Mouse (Mus musculus) ovary, postnatal 36 days (tissue): ENCODE measurements at regions not wholly inside any gene's neighbourhood (a gene's known extent, or its start where the extent isn't known, plus 50 kb on each side); places are given as distances from the start of the nearest gene placed in this dataset.

ENCODE experiments used
- DNase-seq: peaks from one replicate; pipeline ENCODE4 v3.0.0; 2022; ENCODE audit warnings: low spot score, mixed read lengths

DNA sequence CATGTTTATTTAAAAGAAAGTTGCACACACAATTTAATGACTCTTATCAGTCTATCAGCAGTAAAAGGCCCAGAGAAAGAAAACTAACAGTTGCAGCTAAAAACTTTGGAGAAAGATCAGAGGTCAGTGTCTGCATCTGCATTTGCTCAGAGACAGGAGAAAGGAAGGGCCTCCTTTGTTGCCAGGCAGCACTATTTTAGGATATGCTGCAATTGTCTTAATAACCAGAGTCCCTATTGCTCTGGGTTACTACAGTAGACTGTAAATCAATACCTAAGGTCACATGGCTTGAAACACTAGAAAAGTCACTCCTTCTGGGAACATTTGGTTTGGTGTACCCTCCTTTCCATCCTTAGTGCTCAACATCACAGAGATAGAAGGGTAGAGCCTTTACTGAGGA, 175.7 kb downstream of the Hdgfl1 start:
- no peak for DNase-seq

DNA sequence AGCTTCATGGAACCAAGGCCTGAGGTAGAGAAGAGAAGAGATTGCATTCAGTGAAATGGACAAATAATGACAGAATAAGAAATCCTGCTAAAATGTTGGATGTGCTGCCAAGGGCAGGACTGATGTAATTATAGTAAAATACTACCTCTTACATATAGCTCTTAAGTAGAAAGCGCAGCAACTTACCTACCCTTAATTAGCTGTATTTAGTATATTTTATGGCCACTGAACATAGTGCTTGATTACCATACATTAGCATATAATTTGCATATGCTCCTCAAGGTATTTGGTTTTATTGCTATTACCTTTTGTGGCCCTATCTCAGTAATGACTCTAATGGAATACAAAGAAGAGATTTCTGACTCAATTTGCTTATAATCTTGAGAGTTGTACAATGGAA, 176.2 kb downstream of the Hdgfl1 start:
- no peak for DNase-seq

DNA sequence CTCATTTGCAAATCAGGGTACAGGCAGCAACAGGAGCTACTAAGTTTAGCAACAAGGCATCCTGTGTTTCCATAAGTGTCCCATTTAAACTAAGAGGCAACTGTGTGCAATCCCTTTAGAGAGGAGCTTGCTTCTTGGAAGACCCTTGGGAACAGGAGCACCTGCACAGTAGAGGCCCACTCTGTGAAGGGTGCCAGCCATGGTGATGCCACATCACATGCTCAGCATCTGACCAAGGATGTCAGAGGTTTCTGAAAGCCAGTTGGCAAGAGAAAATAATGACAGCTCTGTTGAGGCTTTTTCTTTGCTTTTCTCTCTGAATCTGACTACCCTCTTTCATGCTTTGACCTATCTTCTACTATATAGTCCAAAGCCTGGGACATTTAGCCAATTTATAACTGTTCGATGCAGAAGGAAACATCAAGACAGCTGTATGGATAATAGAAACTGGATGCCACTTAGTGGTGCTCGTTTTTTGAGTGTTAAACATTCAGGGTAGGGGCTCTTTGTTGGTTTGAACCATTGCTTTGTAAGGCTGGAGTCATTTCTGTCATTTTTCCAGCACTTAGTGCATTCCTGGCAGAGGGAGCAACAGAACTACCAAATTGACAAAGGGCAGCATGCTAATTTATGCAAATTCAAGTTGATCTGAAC, 193.9 kb downstream of the Hdgfl1 start:
- no peak for DNase-seq

DNA sequence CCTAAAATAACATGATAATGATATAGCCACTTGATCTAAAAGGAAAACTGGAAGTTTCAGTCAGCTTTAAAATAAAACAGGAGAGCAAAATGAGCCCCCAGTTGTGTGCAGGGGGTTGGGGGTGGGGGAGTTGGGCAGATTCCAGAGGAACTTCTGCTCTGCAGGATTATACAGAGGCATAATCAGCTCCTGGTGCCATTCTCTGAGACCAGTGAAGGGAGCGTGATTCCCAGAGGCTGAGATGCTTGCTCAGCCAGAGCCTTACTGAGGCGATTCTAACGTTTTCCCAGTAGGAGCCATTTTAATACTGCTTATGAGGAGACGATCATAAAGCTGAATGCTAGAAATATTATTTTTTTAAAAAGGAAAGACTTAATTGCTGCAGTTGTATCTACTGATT, 200.5 kb downstream of the Hdgfl1 start:
- no peak for DNase-seq

DNA sequence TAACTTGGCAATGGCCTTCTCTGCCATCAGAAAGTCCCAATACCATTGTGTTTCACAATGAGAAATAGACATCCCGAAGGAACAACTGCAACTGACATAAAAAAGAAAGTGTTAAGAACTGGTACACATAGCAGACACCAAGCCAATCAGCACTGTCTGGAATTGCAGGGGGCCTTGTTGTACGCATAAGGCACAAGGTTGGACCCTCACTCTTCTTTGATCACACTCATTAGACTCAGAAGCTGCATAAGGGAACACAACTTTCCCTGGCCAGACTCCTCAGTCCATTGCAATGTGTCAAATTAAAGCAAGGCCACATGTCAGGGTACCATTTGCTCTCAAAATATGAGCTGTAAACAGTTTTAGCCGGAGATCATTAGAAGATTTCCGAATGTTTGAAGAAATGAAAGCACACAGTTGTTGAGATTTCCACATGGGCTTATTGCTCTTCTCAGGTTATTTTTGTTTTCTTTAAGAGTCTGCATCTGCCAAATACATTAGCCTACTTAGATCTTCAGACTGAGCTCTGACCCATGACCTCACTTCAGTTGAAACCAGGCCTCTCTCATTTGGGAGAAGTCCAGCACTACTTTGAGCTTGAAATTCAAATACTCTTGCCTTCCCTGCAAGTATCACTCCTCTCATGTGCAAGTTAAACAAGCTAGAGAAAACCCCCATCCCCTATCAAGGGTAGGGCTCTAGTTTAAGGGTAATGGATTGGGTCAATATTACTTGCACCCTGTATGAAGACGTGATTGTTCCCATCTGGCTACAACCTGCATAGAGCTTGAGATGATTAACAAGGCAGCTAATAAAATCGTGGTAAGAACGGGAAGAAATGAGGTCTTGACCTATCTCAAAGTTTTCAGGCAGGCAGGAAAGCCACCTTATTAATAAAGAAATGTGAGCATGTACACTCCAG, 204.8 kb downstream of the Hdgfl1 start:
- DNase-seq: no peak

DNA sequence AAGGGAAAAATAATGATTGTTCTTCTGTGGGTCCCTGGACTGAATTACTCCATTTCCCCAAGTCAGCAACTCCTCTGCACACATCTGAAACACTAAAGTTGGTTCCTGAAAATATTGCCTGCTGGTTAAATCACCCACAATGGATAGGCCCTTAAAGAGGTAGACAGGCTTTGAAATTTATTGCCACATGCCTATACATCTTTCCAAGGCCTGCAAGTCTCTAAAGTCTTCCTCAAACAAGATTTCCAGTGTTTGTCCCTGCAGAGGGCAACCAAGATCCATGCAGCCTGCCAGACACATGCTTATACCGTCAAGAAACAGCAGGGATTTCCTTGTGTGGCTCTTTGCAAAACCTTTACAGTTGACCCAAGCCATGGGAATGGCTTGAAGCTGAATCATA, 211.6 kb downstream of the Hdgfl1 start:
- no peak for DNase-seq

DNA sequence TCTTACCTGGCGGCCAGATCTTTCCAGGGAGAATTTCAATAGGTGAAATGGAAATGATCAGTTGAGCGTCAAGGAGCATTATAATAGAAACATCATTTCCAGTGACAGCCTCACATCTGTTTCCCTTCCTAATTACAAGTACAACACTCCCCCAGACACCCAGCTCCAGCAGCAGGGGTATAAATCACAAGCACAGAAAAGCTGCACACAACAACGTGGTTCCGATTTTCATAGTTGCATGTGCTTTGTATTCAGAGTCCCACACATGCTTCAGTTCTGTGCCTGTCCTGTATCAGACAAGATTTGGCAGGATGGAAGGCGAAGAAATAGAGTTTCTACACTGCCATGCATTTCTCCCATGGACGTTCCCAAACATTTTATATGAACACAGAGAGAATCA, 215.7 kb downstream of the Hdgfl1 start:
- no peak for DNase-seq

DNA sequence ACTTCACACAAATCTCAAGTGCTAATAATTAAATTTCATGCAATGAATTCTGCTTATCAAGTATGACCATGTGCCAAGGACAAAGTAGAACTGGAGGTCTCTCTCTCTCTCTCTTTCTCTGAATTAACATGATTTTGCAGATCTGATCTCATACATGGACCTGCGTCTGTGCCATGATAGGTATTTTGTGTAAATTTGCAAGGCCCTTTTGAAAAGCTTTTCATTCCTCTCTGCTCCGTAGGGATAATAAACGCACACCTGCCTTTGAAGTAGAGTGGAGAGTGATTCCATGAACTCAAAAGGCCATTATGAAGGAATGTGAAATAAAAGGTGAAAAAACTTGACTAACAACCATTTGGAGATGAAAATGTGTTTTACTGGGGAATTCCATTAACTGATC, 217.8 kb downstream of the Hdgfl1 start:
- no peak for DNase-seq

DNA sequence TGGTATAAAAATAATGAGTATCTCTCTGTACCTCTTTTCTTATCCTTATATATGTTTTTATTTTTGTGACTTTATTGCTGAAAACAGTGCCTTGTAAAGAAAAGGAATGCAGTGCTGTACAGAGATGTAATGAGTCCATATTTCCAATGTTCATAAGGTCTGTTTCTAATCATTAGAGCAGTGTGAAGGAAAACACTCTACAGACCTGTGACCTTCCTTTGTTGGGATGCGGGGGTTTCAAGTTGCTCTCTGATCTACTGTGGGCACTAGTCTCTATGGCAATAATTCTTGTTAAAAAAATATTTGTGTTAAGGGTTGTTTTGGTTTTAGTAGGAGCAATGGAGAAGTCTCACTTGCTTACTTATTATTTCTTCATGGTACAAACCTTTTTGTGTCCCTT, 231.0 kb downstream of the Hdgfl1 start:
- DNase-seq: no peak

DNA sequence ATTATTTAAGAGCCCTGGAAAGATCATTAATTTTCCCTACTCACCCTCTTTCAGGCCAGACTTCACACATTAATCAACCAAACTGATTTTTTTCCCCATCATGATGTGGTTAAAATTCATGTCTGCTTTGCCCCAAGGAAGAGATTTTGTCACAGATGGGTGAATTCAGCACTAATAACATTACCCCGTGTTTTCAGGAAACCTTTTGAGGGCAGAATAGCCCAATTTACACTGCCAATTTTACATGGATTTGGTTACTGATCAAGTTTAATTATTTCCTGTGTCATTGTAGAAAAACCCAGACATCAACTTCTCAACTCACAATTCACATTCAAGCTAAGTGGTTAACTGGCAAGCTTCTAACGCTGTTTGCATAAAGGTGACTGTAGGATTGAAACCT, 233.4 kb downstream of the Hdgfl1 start:
- DNase-seq: no peak

DNA sequence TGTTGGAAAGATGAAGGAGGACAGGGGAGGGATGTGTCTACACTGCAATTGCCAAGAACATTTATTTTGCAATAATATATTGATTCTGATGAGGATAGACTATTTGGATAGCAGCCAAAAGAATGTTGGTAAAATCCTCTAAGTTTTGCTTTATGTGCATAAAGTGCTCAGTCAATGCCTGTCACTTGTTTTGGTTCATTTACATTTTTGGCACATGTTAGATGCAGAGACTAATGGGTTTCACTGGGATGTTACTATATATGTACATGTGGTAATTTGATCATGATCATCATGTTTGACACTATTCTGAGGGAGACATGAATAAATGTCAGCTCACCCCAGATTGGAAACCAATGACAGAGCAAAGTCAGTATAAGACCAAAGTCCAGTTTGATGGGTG, 237.2 kb downstream of the Hdgfl1 start:
- no peak for DNase-seq

DNA sequence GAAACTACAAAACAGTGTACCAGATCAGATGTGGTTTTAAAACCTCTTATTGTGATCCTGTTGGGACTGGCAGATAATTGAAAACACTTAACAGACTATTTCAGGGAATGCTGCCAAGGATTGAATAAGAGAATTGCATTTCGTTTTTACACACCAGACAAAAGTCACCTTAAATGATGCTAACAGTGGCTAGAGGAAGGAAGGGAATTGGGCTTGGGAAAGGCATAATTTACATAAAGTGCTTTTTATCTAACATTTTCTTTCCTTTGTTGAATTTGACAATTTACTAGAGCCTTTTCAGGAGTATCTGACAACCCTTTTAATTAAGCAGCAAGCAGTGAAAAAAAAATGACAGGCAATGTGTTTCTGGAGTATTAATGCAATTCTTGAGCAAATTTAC, 250.9 kb downstream of the Hdgfl1 start:
- DNase-seq: no peak

DNA sequence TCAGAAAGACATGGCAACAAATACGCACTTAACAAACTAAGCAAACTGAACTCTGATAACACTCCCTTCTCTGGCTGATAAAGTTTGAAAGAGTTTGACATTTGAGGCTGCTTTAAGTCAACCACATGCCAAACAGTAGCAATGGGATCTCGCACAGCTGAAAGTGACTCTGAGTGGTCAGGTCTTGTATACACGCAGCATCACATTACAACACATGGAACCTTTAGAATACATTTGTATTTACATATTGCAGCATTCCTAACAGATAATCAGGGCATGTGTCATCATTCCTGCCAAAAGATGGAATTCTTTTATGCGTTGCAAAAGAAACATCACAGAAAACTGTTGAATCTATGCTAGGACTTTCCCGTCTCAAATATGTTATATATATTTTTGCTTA, 251.5 kb downstream of the Hdgfl1 start:
- DNase-seq: no peak

DNA sequence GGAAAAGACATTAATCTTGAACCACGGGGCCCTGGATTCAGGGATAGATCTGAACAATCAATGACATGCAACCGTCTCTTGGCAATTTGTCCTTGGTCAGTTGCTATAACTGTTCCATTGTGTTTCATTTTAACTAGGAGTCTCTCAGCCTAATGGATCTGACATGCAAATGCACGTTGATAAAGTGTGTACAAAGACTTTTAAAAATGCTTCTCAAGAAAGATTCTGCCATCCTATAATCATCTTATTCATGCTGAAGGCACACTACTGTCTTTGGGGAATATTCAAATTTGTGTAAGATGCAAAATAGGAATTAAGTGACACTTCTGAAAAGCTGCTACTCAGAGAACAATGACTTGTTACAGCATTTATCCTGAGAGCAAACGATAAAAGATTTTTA, 252.3 kb downstream of the Hdgfl1 start:
- DNase-seq: no peak

DNA sequence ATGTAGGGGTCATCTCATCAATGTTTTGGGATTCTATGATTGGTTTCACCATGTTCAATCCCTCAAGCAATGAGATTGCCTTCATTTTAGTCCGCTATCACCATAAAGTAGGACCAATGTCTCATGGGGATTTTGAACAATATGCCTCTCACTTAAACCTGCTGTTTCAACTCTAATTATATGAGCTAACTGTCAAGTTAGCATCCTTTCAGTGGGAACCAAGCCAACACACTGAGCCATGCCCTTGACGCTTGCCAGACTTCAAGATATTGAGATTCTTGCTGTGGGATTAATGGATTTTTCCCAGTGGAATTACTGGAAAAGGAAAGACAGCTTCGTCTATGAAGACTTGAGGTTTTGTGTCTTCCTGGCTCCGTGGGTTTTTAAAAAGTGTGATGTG, 259.5 kb downstream of the Hdgfl1 start:
- DNase-seq: no peak

DNA sequence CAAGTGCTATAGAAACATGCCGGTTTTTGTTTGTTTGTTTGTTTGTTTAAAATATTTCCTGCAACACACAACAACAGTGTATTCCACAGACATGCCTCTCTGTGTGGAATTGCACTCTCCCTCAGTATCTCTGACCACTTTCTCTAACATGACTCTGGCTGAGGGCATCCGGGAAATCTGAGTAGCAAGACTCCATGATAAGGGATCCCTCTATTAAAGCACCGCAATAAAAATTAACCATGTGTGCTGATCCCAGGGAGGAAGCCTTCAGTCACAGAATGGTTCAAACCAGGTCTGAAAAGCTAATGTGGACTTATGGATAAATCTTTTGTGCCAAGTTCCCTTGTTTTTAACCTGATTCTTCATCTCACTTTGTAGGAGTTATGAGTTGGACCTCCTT, 260.1 kb downstream of the Hdgfl1 start:
- DNase-seq: no peak

DNA sequence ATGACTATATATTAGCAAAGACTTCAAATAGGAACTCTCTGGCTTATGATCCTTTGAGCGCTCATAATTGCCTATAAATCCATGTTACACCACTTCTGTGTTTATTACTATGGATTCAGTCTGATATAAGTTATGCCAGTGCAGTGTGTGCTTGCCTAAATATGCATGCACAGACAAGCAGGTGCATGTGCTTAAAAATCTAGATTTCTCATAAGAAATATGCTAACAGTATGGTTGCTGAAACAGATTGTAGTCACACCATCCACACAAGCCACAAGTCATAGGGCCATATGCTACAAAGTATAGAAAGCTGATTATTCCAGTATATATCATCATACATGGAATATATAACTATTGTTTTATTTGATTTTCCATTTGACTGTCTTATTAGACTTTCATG, 266.2 kb downstream of the Hdgfl1 start:
- DNase-seq: no peak

DNA sequence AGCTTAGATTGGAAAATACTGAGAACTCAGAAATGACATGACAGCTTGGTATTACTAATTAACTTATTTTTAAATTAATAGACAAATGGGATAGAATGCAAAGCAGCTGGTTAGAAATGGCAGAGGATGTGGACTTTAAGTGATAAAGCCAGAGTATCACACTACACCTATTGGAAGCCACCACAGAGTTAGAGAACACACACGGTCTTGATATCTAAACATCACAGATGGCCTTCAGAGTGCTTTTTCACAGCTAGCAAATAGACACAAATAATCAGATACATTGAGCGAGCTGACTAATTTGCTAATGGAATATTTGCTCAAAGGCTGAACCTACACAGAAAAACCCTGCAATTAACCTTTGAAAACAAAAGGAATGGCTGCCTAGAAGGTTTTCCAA, 272.9 kb downstream of the Hdgfl1 start:
- no peak for DNase-seq

DNA sequence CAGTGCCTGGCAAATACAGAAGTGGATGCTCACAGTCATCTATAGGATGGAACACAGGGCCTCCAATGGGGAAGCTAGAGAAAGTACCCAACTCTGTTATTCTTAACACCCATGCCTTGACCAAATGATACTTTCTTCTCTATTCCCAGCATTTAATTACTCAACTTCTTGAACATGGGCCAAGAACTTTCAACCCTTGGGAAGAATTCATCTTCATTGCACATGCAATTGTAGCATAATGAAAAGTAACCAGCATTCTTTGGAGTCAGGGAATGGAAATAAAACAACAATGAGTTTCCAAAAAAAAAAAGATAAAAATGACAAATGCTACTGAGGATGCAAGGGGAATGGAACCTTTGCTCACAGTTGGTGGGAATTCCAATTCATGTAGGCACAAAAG, 274.1 kb downstream of the Hdgfl1 start:
- DNase-seq: no peak

DNA sequence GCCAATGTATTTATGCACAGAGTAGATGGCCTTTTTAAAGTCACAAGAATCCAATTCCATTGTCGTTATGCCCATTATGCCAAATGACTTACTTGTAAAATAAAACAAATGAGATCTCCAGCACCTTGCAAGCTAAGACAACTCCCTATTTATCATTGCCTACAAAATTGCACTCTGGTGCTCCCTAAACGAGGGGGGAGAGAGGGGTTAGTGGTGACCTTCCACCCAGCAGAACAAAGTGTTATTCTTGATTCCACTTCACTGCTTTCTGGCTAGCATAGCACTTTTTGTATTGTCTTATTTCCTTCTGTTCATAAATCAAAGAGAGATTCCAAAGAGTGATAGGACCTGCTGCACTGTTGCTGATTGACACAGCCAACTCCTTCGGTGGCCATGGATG, 300.6 kb downstream of the Hdgfl1 start:
- no peak for DNase-seq

DNA sequence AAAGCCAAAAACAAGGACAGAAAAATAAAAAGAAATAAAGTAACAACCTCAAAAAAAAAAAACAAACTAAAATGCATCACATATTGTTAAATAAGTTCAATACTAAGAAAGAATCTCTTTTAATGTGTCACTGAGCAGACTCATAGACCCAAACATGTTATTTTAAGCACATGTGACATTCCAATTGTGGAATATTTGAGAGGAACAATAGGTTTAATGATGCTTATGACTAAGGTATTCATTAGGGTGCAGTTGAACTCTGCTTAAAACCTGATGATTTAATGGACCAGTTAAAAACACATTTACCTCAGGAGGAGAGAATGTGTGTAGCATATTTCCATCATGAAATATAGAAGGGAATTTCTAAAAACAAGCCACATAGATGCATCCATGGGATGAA, 302.4 kb downstream of the Hdgfl1 start:
- no peak for DNase-seq

DNA sequence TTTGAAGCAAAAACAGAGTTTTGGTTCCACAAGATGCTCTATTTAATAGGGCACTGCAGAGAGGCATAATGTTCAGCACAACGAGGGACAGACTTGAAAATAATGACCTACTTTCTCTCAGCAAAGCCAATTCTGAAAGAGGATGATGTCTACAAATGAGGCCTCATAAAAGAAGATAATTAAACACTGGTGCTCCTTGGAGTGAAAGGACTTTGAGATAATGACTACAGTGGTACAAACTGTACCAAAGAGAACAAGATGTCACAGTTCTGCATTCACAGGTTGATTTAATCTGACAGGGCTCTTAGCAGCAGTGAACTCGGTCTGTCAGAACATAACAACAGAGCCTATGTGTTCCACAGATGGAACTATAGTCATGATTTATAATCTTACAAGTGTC, 305.4 kb downstream of the Hdgfl1 start:
- DNase-seq: no peak

DNA sequence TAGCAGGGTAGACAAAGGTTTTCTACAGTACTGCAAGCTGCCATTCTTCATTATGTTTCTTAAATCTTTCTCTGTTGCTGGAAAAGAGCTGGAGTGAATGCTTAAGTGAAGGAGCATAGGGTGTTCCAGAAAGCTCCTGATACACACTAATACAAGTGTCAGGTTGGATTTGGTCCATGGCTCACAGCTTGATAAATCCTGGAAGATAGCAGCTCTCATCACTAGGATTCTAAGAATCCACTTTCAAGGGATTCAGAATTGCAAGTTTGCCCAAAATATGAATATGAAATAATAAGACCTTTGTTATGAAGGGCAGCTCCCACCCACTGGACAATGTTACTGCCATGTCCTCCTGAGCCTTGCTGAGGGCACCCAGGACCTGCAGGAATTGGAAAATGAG, 305.9 kb downstream of the Hdgfl1 start:
- no peak for DNase-seq
